Mouse (Mus musculus) cerebellum, adult 9-10 months (tissue): ENCODE results near the gene Fcgrt.

Experiments
- DNase-seq: peaks from one replicate; pipeline ENCODE4 v3.0.0; 2022

Gene Fcgrt

GRCm38 (mm10) chr7:45103652-45104180 is at the start of gene Fcgrt:
Gene Fcgrt (minus strand): TSS chr7:45103851.
- peak; percentile 42 for DNase-seq

DNA sequence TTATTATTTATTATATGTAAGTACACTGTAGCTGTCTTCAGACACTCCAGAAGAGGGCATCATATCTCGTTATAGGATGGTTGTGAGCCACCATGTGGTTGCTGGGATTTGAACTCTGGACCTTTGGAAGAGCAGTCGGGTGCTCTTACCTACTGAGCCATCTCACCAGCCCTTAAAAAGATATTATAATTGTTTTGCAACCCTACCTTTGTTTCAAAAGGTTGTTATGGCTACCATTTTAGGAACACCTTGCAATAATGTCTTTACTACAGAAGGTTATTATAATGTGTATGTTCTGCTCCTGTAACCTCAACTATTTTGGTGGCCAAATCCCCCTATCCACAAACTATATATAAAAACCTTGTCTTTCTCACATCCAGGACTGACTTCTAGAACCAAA is 49.4 kb upstream of the Fcgrt start:
- peak; percentile 39 for DNase-seq

- DNase-seq, result peak; percentile 48
Measured at GRCm38 (mm10) chr7:45151303-45151702, 47.7 kb upstream of the Fcgrt start.

DNA sequence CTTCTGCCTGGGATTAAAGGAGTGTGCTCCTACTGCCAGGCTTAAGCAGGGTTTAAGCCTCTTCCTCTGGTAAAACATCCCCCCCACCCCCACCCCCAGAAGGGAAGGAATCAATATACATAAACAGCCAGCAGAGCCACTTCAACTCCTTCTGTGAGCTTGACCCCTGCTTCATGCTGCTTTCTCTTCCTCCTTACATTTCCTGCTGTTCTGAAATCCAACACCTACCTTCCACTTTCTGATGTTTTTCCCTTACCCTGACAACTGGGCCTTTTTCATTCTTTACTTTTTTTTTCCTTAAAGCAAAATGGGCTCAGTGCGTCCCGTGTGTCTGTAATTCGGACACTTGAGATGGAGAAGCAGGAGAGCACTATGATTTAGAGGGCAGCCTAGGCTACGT is 46.7 kb upstream of the Fcgrt start:
- DNase-seq, result no peak

- DNase-seq, result no peak
Measured at GRCm38 (mm10) chr7:45149545-45149944, 45.9 kb upstream of the Fcgrt start.

DNA sequence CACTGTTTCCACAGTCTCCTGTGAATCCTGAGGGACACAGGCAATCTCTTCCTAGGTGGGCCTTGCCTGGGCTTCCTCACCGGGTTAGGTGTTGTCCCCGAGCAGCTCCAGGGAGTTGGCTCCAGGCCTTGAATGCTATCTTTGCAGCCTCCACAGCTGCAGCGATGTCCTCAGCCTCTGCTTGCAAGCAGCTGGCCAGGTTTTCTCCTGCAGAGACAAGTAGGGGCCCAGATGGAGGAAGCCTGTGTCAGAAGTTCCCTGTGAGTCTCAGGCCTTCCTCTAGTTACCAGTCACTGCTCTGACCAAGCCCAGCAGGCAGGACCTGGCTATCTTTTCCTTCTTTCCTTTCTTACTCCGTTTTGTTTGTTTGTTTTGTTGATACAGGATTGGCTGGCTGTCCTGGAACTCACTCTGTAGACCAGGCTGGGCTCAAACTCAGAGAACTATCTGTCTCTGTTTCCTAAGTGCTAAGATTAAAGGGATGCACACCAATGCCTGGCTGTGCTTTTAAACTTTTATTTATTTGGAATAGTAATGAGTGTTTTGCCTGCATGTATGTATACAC is 45.0 kb upstream of the Fcgrt start:
- no peak for DNase-seq

DNA sequence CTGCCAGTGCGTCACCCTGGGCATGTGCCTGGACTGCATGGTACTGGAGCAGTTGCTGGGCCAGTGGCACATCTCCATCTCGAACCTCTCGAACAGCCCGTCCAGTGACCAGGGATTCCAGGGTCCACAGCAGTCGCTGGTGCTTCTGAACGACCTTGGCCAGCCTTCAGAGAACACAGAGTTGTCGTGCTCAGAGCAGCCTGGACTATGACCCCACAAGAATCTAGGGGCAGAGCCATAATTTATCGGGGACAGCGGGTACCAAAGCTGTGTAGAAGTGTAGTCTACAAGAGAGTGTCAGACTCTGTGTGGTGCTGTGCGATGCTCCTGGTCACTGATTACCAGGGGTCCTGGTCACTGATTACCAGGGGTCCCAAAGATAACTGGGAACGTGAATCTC is 44.2 kb upstream of the Fcgrt start:
- DNase-seq, result no peak

DNA sequence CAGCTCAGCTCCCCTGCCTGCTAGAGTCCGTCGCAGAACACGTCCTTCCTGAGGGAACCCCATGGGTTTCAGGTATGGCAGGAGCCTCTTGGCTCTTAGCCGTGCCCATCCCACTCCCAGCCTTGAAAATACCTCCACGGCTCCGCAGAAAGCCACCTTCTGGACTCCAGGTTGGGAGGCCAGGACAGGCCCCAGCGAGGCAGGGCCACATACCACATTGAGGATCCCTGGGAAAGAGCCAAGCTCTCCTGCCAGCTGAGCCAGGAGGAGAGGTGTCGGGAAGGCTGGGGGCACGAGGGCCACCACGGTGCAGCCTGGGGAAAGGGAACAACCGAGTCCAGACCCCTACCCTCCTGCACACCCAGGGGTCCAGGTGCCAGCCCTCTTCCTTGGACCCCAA is 43.6 kb upstream of the Fcgrt start:
- DNase-seq, result no peak

DNA sequence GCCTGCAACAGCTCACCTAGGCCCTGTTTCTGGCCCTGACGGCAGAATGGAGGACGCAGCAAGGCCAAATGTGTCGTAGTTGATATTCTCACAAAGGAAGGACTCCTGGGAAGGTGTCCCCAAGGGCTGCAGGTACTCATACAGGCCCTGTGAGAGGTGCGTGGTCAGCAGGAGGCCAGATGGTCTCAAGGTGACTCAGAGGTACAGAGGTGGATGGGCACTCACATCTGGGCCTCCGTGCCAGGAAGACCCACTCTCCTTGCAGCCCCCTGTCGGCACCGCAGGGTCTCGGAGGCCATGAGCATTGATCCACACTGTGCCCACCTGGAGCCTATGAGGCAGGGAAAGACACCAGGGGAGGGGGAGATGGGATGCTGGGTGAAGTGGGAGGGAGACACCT is 41.8 kb upstream of the Fcgrt start:
- DNase-seq, result no peak

- DNase-seq, result no peak
Measured at GRCm38 (mm10) chr7:45144368-45145174, 40.9 kb upstream of the Fcgrt start.

GRCm38 (mm10) chr7:45141914-45142313 is 38.3 kb upstream of the Fcgrt start:
- no peak for DNase-seq

GRCm38 (mm10) chr7:45141319-45141718 is 37.7 kb upstream of the Fcgrt start:
- DNase-seq, result no peak

- no peak for DNase-seq
Measured at GRCm38 (mm10) chr7:45139904-45140723, 36.5 kb upstream of the Fcgrt start.

GRCm38 (mm10) chr7:45138403-45138802 is 34.8 kb upstream of the Fcgrt start:
- no peak for DNase-seq

GRCm38 (mm10) chr7:45137171-45138006 is 33.7 kb upstream of the Fcgrt start:
- DNase-seq, result peak; percentile 39

DNA sequence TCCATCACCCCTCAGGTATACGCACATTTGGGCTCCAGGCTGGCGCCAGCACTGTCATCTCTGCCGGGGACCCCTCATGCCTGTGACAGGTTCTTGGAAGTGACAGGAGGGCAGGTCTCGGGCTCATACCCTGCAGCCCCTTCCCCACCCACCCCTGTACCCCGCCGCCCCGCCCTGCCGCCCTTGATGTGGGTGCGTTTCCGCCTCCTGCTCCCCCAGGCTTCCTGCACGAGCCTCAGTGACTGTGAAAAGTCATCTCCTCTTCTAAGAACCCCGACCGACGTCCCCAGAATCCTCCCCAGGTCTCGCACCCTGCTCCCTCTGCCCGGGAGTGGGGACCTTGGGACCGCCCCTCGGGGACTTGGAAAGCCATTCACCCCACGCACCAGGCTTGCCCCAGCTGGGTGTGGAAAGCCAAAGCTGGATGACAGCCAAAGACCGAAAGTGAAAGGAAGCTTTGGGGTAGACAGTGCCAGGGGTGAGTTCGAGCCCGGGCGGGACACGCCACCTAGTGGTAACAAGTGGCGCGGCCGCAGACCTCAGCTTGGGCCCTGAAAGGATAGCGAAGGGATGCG is 32.4 kb upstream of the Fcgrt start, which contains the start of the genes Gm45713 and Flt3l:
Gene Gm45713 (minus strand): TSS at position 239 of the 575 bp plus-strand sequence.
Gene Flt3l (minus strand): TSS at position 440 of the 575 bp plus-strand sequence.
- DNase-seq, result peak; percentile 94

GRCm38 (mm10) chr7:45135370-45135769 is 31.7 kb upstream of the Fcgrt start:
- no peak for DNase-seq

GRCm38 (mm10) chr7:45134544-45135026 is 30.9 kb upstream of the Fcgrt start:
- DNase-seq, result peak; percentile 54

DNA sequence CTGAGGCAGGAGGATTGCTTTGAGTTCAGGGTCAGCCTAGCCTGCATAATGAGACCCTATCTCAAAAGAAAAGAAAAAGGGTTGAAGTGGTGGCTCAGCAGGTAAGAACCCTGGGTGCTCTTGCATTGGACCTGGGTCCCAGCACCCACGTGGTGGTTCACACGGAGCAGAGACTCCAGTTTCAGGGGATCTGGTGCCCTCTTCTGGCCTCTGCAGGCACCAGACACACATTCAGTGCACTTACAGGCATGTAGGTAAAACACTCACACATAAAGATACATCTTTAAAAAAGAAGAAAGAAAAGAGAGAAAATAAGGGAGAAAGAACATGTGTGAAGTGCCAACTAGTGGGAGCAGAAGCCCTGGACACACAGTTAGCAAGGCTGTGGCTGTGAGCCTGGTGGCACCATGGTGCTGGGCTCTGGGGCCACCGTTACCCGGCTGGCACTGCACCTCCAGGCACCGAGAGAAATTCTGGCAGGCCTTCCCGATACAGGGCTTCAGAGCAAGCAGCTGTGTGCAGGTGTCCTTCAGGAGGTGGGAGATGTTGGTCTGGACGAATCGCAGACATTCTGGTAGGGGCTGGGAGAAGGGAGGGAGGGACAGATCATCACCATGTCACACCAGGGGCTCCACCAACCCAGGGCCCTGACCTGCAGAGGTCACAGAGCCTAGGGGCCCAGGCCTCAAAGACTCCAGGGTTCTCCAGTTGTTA is 30.0 kb upstream of the Fcgrt start:
- DNase-seq, result no peak

- DNase-seq, result peak; percentile 45
Measured at GRCm38 (mm10) chr7:45131850-45132249, 28.2 kb upstream of the Fcgrt start.
